Mouse (Mus musculus) erythroblast, embryonic 14.5 days (primary cell): ENCODE data around the gene Asap3.

ENCODE experiments used
- GATA1 ChIP-seq: IDR thresholded peaks from 2 replicates; pipeline ENCODE4 v1.6.1; 2012; ENCODE audit warnings: low read length, inconsistent platforms, mixed read lengths
- TAL1 ChIP-seq: IDR thresholded peaks from 3 replicates; pipeline ENCODE4 v1.6.1; 2012; ENCODE audit warnings: low read length, inconsistent platforms, mixed read lengths

GRCm38 (mm10) chr4:136171455-136171854, 34.7 kb upstream of the Asap3 start:
- no peak for TF ChIP-seq TAL1
- TF ChIP-seq GATA1: no peak
